Mouse (Mus musculus) left cerebral cortex, postnatal 25 days (tissue): Measurements from ENCODE around the gene Zfp738. TPM values are rescaled to one million over a fixed set of nuclear protein-coding genes. Genes with fewer than 3 reads are reported as not detected.

ENCODE experiments used
- total RNA-seq, 2 experiments: library from RNA; stranded (reverse); gene quantifications; 2 replicates each; pipeline ENCODE4 v1.2.3; 2021

Zfp738 gene
- total RNA-seq, 2 experiments from 2014 or later, result 25.0 to 25.9 TPM

Other genes starting within 250 kb of the Zfp738 start
- gene Zfp874a, start 235.4 kb downstream of the Zfp738 start, total RNA-seq, result 10 to 100 TPM; 10.8 to 14.1 TPM
- gene Zfp874b, start 202.8 kb downstream of the Zfp738 start, total RNA-seq, result 10 to 100 TPM; 17.7 to 19.4 TPM
- gene Zfp58, start 186.5 kb downstream of the Zfp738 start, total RNA-seq, result 1 to 10 TPM; 6.0 to 8.1 TPM
- not detected for gene Gm26965, start 160.9 kb downstream of the Zfp738 start, total RNA-seq
- 10 to 100 TPM; 20.3 to 22.9 TPM for gene Zfp87, start 160.9 kb downstream of the Zfp738 start, total RNA-seq
- 10 to 100 TPM in 1 of 2 experiments, 1 to 10 TPM in 1; 8.3 to 10.0 TPM for gene Zfp748, start 133.2 kb downstream of the Zfp738 start, total RNA-seq
- 1 to 10 TPM; 8.1 to 8.7 TPM for gene Zfp729b, start 77.4 kb downstream of the Zfp738 start, total RNA-seq
- gene Gm49345, start 49.3 kb downstream of the Zfp738 start, total RNA-seq, result 1 to 10 TPM; 1.2 to 1.8 TPM
- gene Zfp729a, start 49.3 kb downstream of the Zfp738 start, total RNA-seq, result 10 to 100 TPM in 1 of 2 experiments, 1 to 10 TPM in 1; 8.7 to 10.3 TPM
- gene Zfp65, start 42.1 kb upstream of the Zfp738 start, total RNA-seq, result 10 to 100 TPM; 13.2 to 13.3 TPM
- 1 to 10 TPM; 5.4 to 6.4 TPM for gene Zfp85, start 68.2 kb upstream of the Zfp738 start, total RNA-seq
- gene Zfp493, start 92.6 kb upstream of the Zfp738 start, total RNA-seq, result 1 to 10 TPM; 4.1 to 4.4 TPM
- 1 to 10 TPM; 6.7 TPM for gene Zfp273, start 126.7 kb upstream of the Zfp738 start, total RNA-seq
- gene Gm10037, start 144.0 kb upstream of the Zfp738 start, total RNA-seq, result 10 to 100 TPM; 11.8 to 12.8 TPM
- gene BC048507, start 176.3 kb upstream of the Zfp738 start, total RNA-seq, result not detected